Mouse (Mus musculus) intestine, postnatal 0 days (tissue): Measurements from ENCODE around the gene Cdk17. TPM values are rescaled to one million over a fixed set of nuclear protein-coding genes. Genes with fewer than 3 reads are reported as not detected.

Source experiments
- ATAC-seq: fragments of 200-750 bp; cut with Nextera tagmentation; 2 replicates; pipeline ENCODE4 v1.8.0; 2017; ENCODE audit warnings: mild to moderate bottlenecking, moderate TSS enrichment, moderate library complexity
- H3K27ac ChIP-seq: fragments of 300-500 bp; sonication (generic); 2 replicates; pipeline ENCODE4 v1.5.1; 2014; ENCODE audit warnings: mild to moderate bottlenecking, low read depth, low read length, moderate library complexity
- H3K27me3 ChIP-seq: fragments of 300-500 bp; sonication (generic); replicated peaks from 2 replicates; pipeline ENCODE4 v1.6.1; 2014; ENCODE audit warnings: low read length, mixed read lengths; ENCODE audit not compliant: control insufficient read depth, insufficient read depth
- H3K36me3 ChIP-seq: fragments of 300-500 bp; sonication (generic); 2 replicates; pipeline ENCODE4 v1.6.1; 2014; ENCODE audit warnings: mild to moderate bottlenecking, moderate library complexity; ENCODE audit not compliant: control insufficient read depth, insufficient read depth
- H3K4me1 ChIP-seq: fragments of 300-500 bp; sonication (generic); replicated peaks from 2 replicates; pipeline ENCODE4 v1.6.1; 2014; ENCODE audit warnings: antibody characterized with exemption, low read length, mixed read lengths; ENCODE audit not compliant: control insufficient read depth, insufficient read depth
- H3K4me2 ChIP-seq: fragments of 300-500 bp; sonication (generic); replicated peaks from 2 replicates; pipeline ENCODE4 v1.6.1; 2014; ENCODE audit warnings: low read depth, mild to moderate bottlenecking, moderate library complexity
- H3K4me3 ChIP-seq: fragments of 300-500 bp; sonication (generic); 2 replicates; pipeline ENCODE4 v1.5.1; 2014; ENCODE audit warnings: low read depth, low read length
- H3K9ac ChIP-seq: fragments of 300-500 bp; sonication (generic); 2 replicates; pipeline ENCODE4 v1.6.1; 2014; ENCODE audit warnings: mild to moderate bottlenecking, low read depth, low read length
- H3K9me3 ChIP-seq: fragments of 300-500 bp; sonication (generic); 2 replicates; pipeline ENCODE4 v1.6.1; 2016; ENCODE audit warnings: mixed run types; ENCODE audit not compliant: control insufficient read depth
- CTCF ChIP-seq: sonication (generic); IDR thresholded peaks from 2 replicates; pipeline ENCODE4 v1.5.1; 2016; ENCODE audit warnings: low read depth, mild to moderate bottlenecking, control low read depth, antibody characterized with exemption, moderate library complexity
- WGBS: fragments of 180-500 bp; shearing (Covaris S2); extraction: QIAGEN DNeasy Blood & Tissue Kit; methylation state at CpG from one replicate; pipeline ENCODE4 v1.1.7; 2014; 5-methylcytosine and 5-hydroxymethylcytosine counted together
- polyA plus RNA-seq: library from polyadenylated mRNA; unstranded; fragments of >200 nt; fragmentation: Nextera tagmentation; extraction: Ambion mirVana; gene quantifications from 2 replicates; pipeline ENCODE4 v1.2.1, GENCODE M21; 2015

Gene Cdk17
- polyA plus RNA-seq, 1 experiment from 2014 or later: 8.2 TPM

DNA sequence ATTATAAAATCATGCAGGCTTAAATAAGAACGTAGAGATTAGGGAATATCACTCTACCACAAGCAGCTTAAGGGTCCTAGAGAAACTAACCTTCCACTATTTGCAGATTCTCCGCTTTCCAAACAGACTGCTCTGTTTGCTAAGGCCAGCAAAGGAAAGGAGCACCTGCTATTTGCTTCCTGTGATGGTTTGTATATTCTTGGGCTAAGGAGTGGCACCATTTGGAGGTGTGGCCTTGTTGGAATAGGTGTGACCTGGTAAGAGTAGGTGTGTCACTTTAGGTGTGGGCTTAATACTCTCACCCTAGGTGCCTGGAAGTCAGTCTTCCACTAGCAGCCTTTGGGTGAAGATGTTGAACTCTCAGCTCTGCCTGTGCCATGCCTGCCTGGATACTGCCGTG is 34.6 kb upstream of the Cdk17 start:
- no peak overlapping the region for H3K9ac ChIP-seq
- TF ChIP-seq CTCF: no peak
- no peak for ATAC-seq
- H3K4me3 ChIP-seq: no peak overlapping the region
- H3K4me1 ChIP-seq: no peaks in the 10 kb centered on the region
- no peak overlapping the region for H3K4me2 ChIP-seq
- H3K27ac ChIP-seq: no peak overlapping the region
- H3K27me3 ChIP-seq: no peaks in the 10 kb centered on the region
- 41% methylated on average over 3 of the region's 3 CpGs for WGBS
- no peaks in the 10 kb centered on the region for H3K36me3 ChIP-seq
- H3K9me3 ChIP-seq: no peaks in the 10 kb centered on the region

DNA sequence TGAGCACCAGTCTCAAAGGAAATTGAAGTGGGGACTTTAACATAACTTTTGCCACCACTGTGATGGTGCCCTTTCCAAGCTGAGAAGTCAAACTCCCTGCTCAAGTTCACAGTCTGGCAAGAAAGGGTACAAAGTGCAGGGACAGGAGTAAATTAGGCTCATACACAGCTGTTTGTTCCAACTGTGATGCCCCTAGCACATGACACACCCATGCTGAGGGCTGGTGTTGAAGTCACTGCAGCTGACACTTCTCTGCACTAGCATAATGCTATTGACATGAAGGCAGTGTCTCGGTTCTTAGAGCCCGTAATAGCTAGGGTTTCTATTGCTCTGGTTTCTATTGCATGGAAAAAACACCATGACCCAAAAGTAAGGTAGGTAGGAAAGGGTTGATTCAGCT is 32.1 kb upstream of the Cdk17 start:
- no peak for ATAC-seq
- Histone ChIP-seq H3K4me3 (no peak overlapping the region), H3K9me3 (no peaks in the 10 kb centered on the region), H3K4me2 (no peak overlapping the region), H3K27me3 (no peaks in the 10 kb centered on the region), H3K4me1 (no peaks in the 10 kb centered on the region), H3K27ac (no peak overlapping the region), H3K9ac (no peak overlapping the region), H3K36me3 (no peaks in the 10 kb centered on the region)
- WGBS: 84% methylated on average over 2 of the region's 2 CpGs
- no peak for TF ChIP-seq CTCF

DNA sequence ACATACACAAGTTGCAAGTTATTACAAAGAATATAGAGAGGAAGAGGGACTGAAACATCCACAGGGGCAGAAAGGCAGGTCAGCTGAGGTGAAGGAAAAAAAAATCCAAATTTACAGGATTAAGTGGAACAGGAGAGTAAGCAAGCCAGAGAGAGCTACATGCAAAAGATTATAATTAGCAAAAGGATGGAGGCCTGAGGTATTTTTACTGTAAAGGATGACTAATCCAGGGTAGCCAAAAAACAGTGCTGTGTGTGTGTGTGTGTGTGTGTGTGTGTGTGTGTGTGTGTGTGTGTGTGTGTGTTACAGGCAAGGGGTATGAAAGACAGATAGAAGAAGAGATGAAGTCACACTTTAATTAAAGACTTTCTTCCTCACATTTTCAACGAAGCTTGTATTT is 31.3 kb upstream of the Cdk17 start:
- no peak for TF ChIP-seq CTCF
- Histone ChIP-seq H3K9me3 (no peaks in the 10 kb centered on the region), H3K4me2 (no peak overlapping the region), H3K36me3 (no peaks in the 10 kb centered on the region), H3K4me1 (no peaks in the 10 kb centered on the region), H3K4me3 (no peak overlapping the region), H3K27ac (no peak overlapping the region), H3K9ac (no peak overlapping the region), H3K27me3 (no peaks in the 10 kb centered on the region)
- 81% methylated on average over 1 of the region's 1 CpGs for WGBS
- no peak for ATAC-seq

DNA sequence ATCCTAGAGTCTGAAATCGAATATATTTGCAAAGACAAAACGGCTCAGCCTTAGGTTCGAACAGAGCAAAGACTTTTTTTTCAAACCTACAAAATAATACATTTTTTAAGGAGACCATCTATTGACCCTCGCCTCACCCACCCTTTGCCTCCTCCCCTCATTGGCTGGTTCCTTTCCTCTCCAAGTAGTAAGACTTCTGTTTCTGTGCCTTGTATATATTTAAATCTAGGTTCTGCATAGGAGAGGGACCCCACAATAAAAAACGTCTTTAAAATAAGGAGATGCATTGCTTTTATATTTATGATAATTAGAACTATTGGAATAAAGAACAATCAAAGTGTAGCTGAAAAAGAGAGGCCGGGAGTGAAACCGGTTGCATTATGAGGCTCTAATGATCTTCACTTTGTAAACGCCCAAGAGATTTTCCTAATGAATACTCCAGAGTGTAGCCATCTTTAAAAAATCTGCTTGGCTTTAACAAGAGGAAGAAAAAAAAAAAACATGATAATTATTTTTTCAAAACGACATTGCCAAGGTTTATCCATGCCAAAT is 30.7 kb upstream of the Cdk17 start:
- Histone ChIP-seq H3K4me2 (no peak overlapping the region), H3K9me3 (no peaks in the 10 kb centered on the region), H3K27ac (no peak overlapping the region), H3K27me3 (no peaks in the 10 kb centered on the region), H3K36me3 (no peaks in the 10 kb centered on the region), H3K4me1 (no peaks in the 10 kb centered on the region), H3K9ac (no peak overlapping the region), H3K4me3 (no peak overlapping the region)
- no peak for ATAC-seq
- TF ChIP-seq CTCF: no peak
- WGBS: 72% methylated on average over 9 of the region's 9 CpGs

DNA sequence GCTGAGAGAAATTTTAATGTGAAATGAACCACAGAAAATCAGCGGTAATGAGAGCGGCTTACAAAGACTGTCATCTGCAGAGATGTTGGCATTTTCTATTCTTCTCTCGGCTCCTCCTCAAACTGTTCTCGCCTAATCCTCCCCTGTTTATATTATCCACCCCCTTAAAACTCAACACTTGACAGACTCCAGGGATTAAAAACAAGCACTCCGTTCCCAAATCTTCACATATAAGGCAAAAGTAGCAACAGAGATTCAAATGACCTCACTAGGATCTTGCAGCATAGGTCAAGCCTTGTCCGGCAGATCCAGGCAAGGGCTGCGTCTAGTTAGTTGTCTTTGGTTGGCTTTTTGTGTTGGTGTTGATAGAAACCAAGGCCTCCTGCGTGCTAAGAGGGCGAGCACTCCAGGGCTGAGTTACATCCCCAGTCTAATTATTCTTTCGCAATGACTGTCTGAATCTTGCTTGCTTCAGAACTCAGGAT is 30.2 kb upstream of the Cdk17 start:
- Histone ChIP-seq H3K27me3 (no peaks in the 10 kb centered on the region), H3K4me3 (no peak overlapping the region), H3K9ac (no peak overlapping the region), H3K9me3 (no peaks in the 10 kb centered on the region), H3K4me2 (no peak overlapping the region), H3K27ac (no peak overlapping the region), H3K4me1 (no peaks in the 10 kb centered on the region), H3K36me3 (no peaks in the 10 kb centered on the region)
- no peak for TF ChIP-seq CTCF
- ATAC-seq: no peak
- WGBS: 63% methylated on average over 10 of the region's 10 CpGs

DNA sequence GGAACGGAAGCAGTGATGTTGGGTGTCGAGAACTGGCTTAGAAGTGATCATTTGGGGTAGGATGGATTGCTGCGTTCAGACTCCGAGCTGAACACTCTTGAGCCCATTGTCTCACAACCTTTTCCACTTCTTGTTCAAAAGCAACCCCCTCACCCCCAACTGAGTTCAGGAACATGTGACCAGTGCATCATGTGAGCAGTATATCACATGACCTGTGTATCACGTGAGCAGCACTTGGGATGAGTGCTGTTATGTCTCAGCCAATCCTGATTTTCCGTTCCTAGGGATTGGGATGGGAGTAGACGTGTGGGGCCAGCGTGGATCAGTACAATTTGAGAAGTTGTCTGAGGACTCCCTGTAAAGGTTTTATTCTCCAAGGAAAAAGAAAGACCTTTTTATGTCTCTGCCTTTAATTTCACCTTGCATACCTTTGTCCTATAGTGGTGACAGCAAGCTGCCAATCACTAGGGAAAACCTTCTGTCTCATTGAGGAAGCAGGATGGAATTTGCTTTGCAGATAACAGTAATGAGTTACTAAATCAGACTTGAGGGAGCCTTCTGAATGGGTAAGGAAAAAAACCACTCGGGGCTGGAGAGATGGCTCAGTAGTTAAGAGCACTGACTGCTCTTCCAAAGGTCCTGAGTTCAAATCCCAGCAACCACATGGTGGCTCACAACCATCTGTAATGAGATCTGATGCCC is 28.7 kb upstream of the Cdk17 start:
- no peaks in the 10 kb centered on the region for H3K4me1 ChIP-seq
- H3K9ac ChIP-seq: no peak overlapping the region
- no peak overlapping the region for H3K27ac ChIP-seq
- H3K4me2 ChIP-seq: no peak overlapping the region
- ATAC-seq: no peak
- H3K9me3 ChIP-seq: no peaks in the 10 kb centered on the region
- no peaks in the 10 kb centered on the region for H3K27me3 ChIP-seq
- no peak overlapping the region for H3K4me3 ChIP-seq
- TF ChIP-seq CTCF: no peak
- no peaks in the 10 kb centered on the region for H3K36me3 ChIP-seq
- WGBS: 87% methylated on average over 9 of the region's 9 CpGs
